Mouse (Mus musculus) limb, embryonic 14.5 days (tissue): ENCODE data around the gene Elovl6. TPM values are rescaled to one million over a fixed set of nuclear protein-coding genes. Genes with fewer than 3 reads are reported as not detected.

Source experiments
- ATAC-seq: fragments of 200-750 bp; cut with Nextera tagmentation; 2 replicates; pipeline ENCODE4 v1.8.0; 2017; ENCODE audit warnings: low read depth, moderate number of reproducible peaks, moderate TSS enrichment; ENCODE audit not compliant: low FRiP score
- DNase-seq: peaks from one replicate; pipeline ENCODE4 v3.0.0-alpha.2; 2015; ENCODE audit warnings: low spot score
- H3K27ac ChIP-seq: fragments of 300-500 bp; sonication (generic); replicated peaks from 2 replicates; pipeline ENCODE4 v1.5.1; 2014; ENCODE audit warnings: low read depth, mild to moderate bottlenecking, low read length, moderate library complexity, mixed read lengths
- H3K27me3 ChIP-seq: fragments of 300-500 bp; sonication (generic); 2 replicates; pipeline ENCODE4 v1.6.1; 2014; ENCODE audit warnings: low read length, mixed read lengths; ENCODE audit not compliant: control insufficient read depth, insufficient read depth
- H3K36me3 ChIP-seq: fragments of 300-500 bp; sonication (generic); 2 replicates; pipeline ENCODE4 v1.6.1; 2014; ENCODE audit warnings: mild to moderate bottlenecking, low read length, moderate library complexity, mixed read lengths; ENCODE audit not compliant: control insufficient read depth, insufficient read depth
- H3K4me1 ChIP-seq: fragments of 300-500 bp; sonication (generic); 2 replicates; pipeline ENCODE4 v1.6.1; 2014; ENCODE audit warnings: antibody characterized with exemption, low read length, mixed read lengths; ENCODE audit not compliant: control insufficient read depth, insufficient read depth
- H3K4me2 ChIP-seq: fragments of 300-500 bp; sonication (generic); replicated peaks from 2 replicates; pipeline ENCODE4 v1.6.1; 2014; ENCODE audit warnings: low read depth, mild to moderate bottlenecking, low read length, moderate library complexity; ENCODE audit not compliant: severe bottlenecking
- H3K4me3 ChIP-seq: fragments of 300-500 bp; sonication (generic); replicated peaks from 2 replicates; pipeline ENCODE4 v1.5.1; 2014; ENCODE audit warnings: low read length
- H3K9ac ChIP-seq: fragments of 300-500 bp; sonication (generic); 2 replicates; pipeline ENCODE4 v1.6.1; 2014; ENCODE audit warnings: mild to moderate bottlenecking, low read depth, low read length, moderate library complexity; ENCODE audit not compliant: severe bottlenecking
- H3K9me3 ChIP-seq: fragments of 300-500 bp; sonication (generic); 2 replicates; pipeline ENCODE4 v1.6.1; 2016; ENCODE audit warnings: low read length; ENCODE audit not compliant: control insufficient read depth
- POLR2A ChIP-seq: fragments of 200-500 bp; IDR thresholded peaks from 2 replicates; pipeline ENCODE4 v1.8.0; 2012; ENCODE audit warnings: inconsistent platforms, mild to moderate bottlenecking, moderate library complexity, borderline replicate concordance; ENCODE audit not compliant: insufficient read depth, insufficient read length; ENCODE audit errors: extremely low read depth
- WGBS: fragments of 180-500 bp; shearing (Covaris S2); extraction: QIAGEN DNeasy Blood & Tissue Kit; methylation state at CpG from one replicate; pipeline ENCODE4 v1.1.7; 2014; 5-methylcytosine and 5-hydroxymethylcytosine counted together
- polyA plus RNA-seq, 2 experiments: library from polyadenylated mRNA; depleted of rRNA in 1 of 2; stranded (reverse) in 1 of 2; unstranded in 1 of 2; fragments of >200 nt; fragmentation: Nextera tagmentation in 1 of 2; extraction: Ambion mirVana in 1 of 2; gene quantifications; 2 replicates each; pipeline versions ENCODE4 v1.2.1 to v1.2.3; 2012 to 2014

The Elovl6 gene
- polyA plus RNA-seq, 2 experiments: 23.2 to 27.0 TPM

GRCm38 (mm10) chr3:129612311-129613097, 80.3 kb downstream of the Elovl6 start:
- 86% methylated on average over 25 of the region's 25 CpGs for WGBS
- peaks cover 7% of the 10 kb centered on the region for H3K36me3 ChIP-seq
- no peaks in the 10 kb centered on the region for H3K27me3 ChIP-seq
- H3K9me3 ChIP-seq: no peaks in the 10 kb centered on the region
- no peak overlapping the region for H3K27ac ChIP-seq
- no peak for TF ChIP-seq POLR2A
- ATAC-seq: no peak
- H3K4me1 ChIP-seq: peaks cover 9% of the 10 kb centered on the region; the same call in 1 of the 2 replicates
- no peak for DNase-seq
- H3K9ac ChIP-seq: no peak overlapping the region
- H3K4me3 ChIP-seq: no peak overlapping the region
- H3K4me2 ChIP-seq: no peak overlapping the region

DNA sequence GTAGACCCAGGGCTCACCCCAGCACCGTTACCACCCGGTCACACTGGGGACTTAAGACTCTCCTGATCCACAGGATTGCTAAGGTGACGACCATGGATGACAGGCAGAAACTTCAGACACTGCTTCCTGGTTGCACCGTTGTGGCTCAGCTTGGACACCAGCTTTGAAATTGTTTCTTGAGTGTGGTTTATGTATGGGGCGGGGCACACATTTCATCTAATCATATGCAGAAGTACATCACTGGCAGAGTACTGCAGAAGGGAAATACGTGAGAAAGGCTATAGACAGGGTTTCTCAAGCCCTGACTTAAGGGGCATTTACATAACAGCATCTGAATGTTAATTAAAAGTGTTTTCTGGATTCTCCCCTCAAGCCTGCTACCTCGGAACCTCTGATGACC, 81.6 kb downstream of the Elovl6 start:
- Histone ChIP-seq H3K4me1 (peaks cover 9% of the 10 kb centered on the region; the same call in 1 of the 2 replicates), H3K27ac (no peak overlapping the region), H3K9me3 (no peaks in the 10 kb centered on the region), H3K9ac (no peak overlapping the region), H3K4me2 (no peak overlapping the region), H3K27me3 (no peaks in the 10 kb centered on the region), H3K4me3 (no peak overlapping the region), H3K36me3 (peaks cover 13% of the 10 kb centered on the region)
- ATAC-seq (no peak), DNase-seq (no peak)
- 81% methylated on average over 7 of the region's 7 CpGs for WGBS
- TF ChIP-seq POLR2A: no peak

DNA sequence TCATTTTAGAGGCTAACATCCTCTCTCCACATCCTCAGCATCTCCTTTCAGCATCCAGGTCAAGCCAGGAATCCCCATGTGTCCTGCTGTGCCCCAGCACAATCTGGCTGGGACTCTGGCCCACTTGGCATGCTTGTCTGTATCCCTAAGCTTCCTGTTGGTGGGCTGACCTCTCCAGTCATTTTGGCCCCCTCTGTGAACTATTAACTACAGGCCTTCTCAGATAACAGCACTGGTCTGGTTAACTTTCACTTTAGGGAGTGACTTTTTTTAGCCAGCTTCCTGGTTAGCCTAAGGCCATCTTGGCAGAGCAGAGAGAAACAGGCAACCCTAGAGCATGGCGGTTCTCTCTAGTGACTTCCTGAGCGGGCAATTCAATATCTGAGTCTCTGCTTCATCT, 82.1 kb downstream of the Elovl6 start:
- H3K36me3 ChIP-seq: peaks cover 14% of the 10 kb centered on the region
- ATAC-seq: no peak
- H3K4me3 ChIP-seq: no peak overlapping the region
- WGBS: 45% methylated on average over 2 of the region's 2 CpGs
- H3K4me2 ChIP-seq: no peak overlapping the region
- no peak overlapping the region for H3K9ac ChIP-seq
- DNase-seq: no peak
- H3K27ac ChIP-seq: no peak overlapping the region
- H3K4me1 ChIP-seq: peaks cover 9% of the 10 kb centered on the region; the same call in 1 of the 2 replicates
- no peaks in the 10 kb centered on the region for H3K27me3 ChIP-seq
- TF ChIP-seq POLR2A: no peak
- H3K9me3 ChIP-seq: no peaks in the 10 kb centered on the region

DNA sequence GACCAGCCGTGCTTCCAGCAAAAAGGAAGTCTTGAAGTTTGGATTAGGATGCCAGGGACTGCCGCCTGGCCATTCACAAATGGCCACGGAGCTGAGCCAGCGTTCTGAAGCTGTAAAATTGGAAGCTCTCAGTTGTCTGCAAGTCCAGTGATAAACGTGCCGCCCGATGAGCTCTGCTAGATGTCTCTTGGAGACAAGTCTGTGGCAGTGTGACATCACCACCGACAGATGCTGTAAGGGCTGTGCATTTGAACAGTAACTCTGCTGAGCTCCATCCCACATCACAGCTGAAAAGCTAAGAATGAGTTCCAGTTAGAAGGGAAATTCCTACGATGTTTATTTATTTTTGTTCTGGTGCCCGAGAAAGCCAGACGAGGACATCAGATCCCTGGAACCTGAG, 85.3 kb downstream of the Elovl6 start:
- no peaks in the 10 kb centered on the region for H3K27me3 ChIP-seq
- TF ChIP-seq POLR2A: no peak
- no peak overlapping the region for H3K27ac ChIP-seq
- peaks cover 14% of the 10 kb centered on the region for H3K36me3 ChIP-seq
- H3K9ac ChIP-seq: no peak overlapping the region
- no peak for ATAC-seq
- no peaks in the 10 kb centered on the region for H3K9me3 ChIP-seq
- H3K4me2 ChIP-seq: no peak overlapping the region
- 91% methylated on average over 11 of the region's 11 CpGs for WGBS
- no peak overlapping the region for H3K4me3 ChIP-seq
- 0 out of 2 replicates have a peak, but pooled peaks cover 3% of the 10 kb centered on the region for H3K4me1 ChIP-seq
- DNase-seq: no peak

DNA sequence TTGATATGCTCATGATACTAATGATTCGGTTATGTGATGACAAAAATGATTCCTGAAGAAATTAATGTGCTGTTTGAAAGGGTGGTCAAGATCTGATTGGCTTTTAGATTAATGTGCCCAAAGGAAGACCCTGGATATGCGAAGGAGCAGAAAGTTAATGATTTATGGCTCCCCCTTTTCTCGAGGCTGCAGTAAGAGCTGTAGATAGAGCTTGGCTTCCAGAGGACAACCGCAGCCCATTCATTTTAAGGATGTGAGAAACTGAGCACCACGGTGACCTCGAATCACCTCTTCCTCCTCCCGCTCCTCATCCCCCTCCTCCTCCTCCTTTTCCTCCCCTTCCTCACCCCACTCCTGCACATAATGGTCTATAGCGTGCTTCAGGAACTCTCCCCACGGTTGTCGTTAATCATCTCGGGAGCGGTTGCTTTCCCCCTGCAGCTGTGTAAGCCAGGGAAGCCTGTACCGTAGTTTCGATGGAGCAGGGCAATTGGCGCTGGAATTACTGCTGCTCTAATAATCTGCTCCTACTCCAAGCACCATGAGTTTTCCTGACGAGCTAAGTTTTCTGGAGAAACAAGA, 87.1 kb downstream of the Elovl6 start:
- no peak for ATAC-seq
- TF ChIP-seq POLR2A: no peak
- H3K27ac ChIP-seq: no peak overlapping the region
- H3K27me3 ChIP-seq: no peaks in the 10 kb centered on the region
- H3K4me2 ChIP-seq: no peak overlapping the region
- H3K9me3 ChIP-seq: no peaks in the 10 kb centered on the region
- WGBS: 56% methylated on average over 16 of the region's 16 CpGs
- DNase-seq: no peak
- H3K4me3 ChIP-seq: no peak overlapping the region
- peaks cover 14% of the 10 kb centered on the region for H3K36me3 ChIP-seq
- no peak overlapping the region for H3K9ac ChIP-seq
- H3K4me1 ChIP-seq: 0 out of 2 replicates have a peak, but pooled peaks cover under 1% of the 10 kb centered on the region
